Mouse (Mus musculus): ENCODE measurements around the gene Zfp36l2. TPM values are rescaled to one million over a fixed set of nuclear protein-coding genes. Genes with fewer than 3 reads are reported as not detected.

Zfp36l2 gene
- total and polyA plus RNA-seq, 3 experiments: 8.9 to 24.2 (median 9.0) TPM

DNA sequence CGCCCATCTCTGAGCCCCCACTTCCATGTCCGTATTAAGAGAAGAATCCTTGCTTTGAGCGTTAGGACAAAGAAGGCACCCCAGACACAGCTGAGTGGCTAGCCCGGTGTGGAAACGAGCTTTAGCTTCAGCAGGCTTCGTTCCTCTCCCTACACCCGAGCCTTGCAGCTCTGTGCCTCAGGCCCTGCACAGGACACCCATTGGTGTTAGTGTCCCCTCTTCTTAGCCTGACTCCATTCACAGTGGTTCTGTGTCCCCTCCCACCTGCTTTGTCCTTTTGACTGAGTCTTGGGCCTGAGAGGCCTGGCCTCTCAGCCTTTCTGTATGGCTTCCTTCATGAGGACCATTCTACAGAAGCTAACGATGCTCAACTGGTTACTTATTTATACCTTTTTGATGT lies 37.5 kb downstream of the Zfp36l2 start:
- TF ChIP-seq ETS1 (conservative IDR thresholded peaks at IDR 0.05; ENCODE audit: low read depth, low read length) (no peak), NRF1 (IDR thresholded peaks at IDR 0.05; ENCODE audit: low read depth, low read length) (no peak), RCOR1 (conservative IDR thresholded peaks at IDR 0.05; ENCODE audit: low read depth, low read length) (no peak), BHLHE40 (IDR thresholded peaks at IDR 0.05; ENCODE audit: low read depth, low read length) (no peak), EP300 (IDR thresholded peaks at IDR 0.05; ENCODE audit: low read length) (no peak), POLR2AphosphoS2 (IDR thresholded peaks at IDR 0.05; ENCODE audit: low read depth, low read length) (no peak), TBP (conservative IDR thresholded peaks at IDR 0.05; ENCODE audit: low read depth, low read length) (no peak), MAX (IDR thresholded peaks at IDR 0.05; ENCODE audit: low read length) (no peak), MXI1 (IDR thresholded peaks at IDR 0.05; ENCODE audit: low read depth, low read length) (no peak), PAX5 (IDR thresholded peaks at IDR 0.05; ENCODE audit: low read length) (no peak), IRF4 (IDR thresholded peaks at IDR 0.05; ENCODE audit: low read depth, low read length) (no peak), CHD2 (IDR thresholded peaks at IDR 0.05; ENCODE audit: low read length) (no peak), ZKSCAN1 (IDR thresholded peaks at IDR 0.05; ENCODE audit: borderline replicate concordance, low read depth, low read length) (no peak), USF1 (IDR thresholded peaks at IDR 0.05; ENCODE audit: low read depth, low read length) (no peak), CTCF (conservative IDR thresholded peaks at IDR 0.05 in 1 of 2, IDR thresholded peaks at IDR 0.05 in 1 of 2; ENCODE audit: low read depth in 2 of 2, low read length in 2 of 2) (no peak), JUN (IDR thresholded peaks at IDR 0.05; ENCODE audit: insufficient read depth, low read depth, low read length) (no peak), ZMIZ1 (IDR thresholded peaks at IDR 0.05; ENCODE audit: low read depth, low read length) (no peak), TCF12 (IDR thresholded peaks at IDR 0.05; ENCODE audit: low read depth, low read length) (no peak), KAT2A (IDR thresholded peaks at IDR 0.05; ENCODE audit: insufficient replicate concordance, low read length) (no peak), SMC3 (IDR thresholded peaks at IDR 0.05; ENCODE audit: low read depth, low read length) (no peak)
- dilution Hi-C loops (cut with MboI; ENCODE audit: extremely low pct_ligation_motif_present, extremely low pct_unique_long_range_greater_than_20kb, low sequenced_read_pairs): no loop called here
- H3K4me2 ChIP-seq (ENCODE audit: insufficient read depth, low read depth, poor library complexity, severe bottlenecking): no peak overlapping the region
- in situ Hi-C loops (cut with MboI; ENCODE audit: low pct_ligation_motif_present, low pct_unique_long_range_greater_than_20kb, low sequenced_read_pairs): no loop called here
- no peaks in the 10 kb centered on the region for H3K36me3 ChIP-seq (replicated peaks in 1 of 2; ENCODE audit: control insufficient read depth in 1 of 2, insufficient read depth in 1 of 2, low read length in 1 of 2)
- DNase-seq (ENCODE audit: extremely low read depth): no peak
- H3K4me1 ChIP-seq (ENCODE audit: control insufficient read depth in 1 of 2, insufficient read depth in 2 of 2): peaks cover 21 to 60% of the 10 kb centered on the region in 2 experiments
- no peak overlapping the region for H3K4me3 ChIP-seq (replicated peaks in 1 of 3; ENCODE audit: low read depth in 2 of 3, low read length in 2 of 3, poor library complexity in 1 of 3)
- no peaks in the 10 kb centered on the region for H3K9me3 ChIP-seq (replicated peaks; ENCODE audit: low read length)
- no peaks in the 10 kb centered on the region for H3K79me2 ChIP-seq (replicated peaks; ENCODE audit: control insufficient read depth, extremely low read depth, insufficient read depth, poor library complexity, severe bottlenecking)
- no peak overlapping the region for H3K27ac ChIP-seq (ENCODE audit: insufficient read depth, low read depth)
- H3K9ac ChIP-seq (ENCODE audit: insufficient read depth, low read depth): no peak overlapping the region
- no peaks in the 10 kb centered on the region for H3K27me3 ChIP-seq (replicated peaks)

- no peak overlapping the region for H3K27ac ChIP-seq (ENCODE audit: insufficient read depth, low read depth)
- H3K36me3 ChIP-seq (replicated peaks in 1 of 2; ENCODE audit: control insufficient read depth in 1 of 2, insufficient read depth in 1 of 2, low read length in 1 of 2): no peaks in the 10 kb centered on the region
Observed at GRCm38 (mm10) chr17:84149566-84149965, 38.2 kb downstream of the Zfp36l2 start.

More at GRCm38 (mm10) chr17:84149566-84149965, 38.2 kb downstream of the Zfp36l2 start:
- Histone ChIP-seq H3K9me3 (replicated peaks; ENCODE audit: low read length) (no peaks in the 10 kb centered on the region), H3K27me3 (replicated peaks) (no peaks in the 10 kb centered on the region), H3K4me3 (replicated peaks in 1 of 3; ENCODE audit: low read depth in 2 of 3, low read length in 2 of 3, poor library complexity in 1 of 3) (no peak overlapping the region), H3K9ac (ENCODE audit: insufficient read depth, low read depth) (no peak overlapping the region), H3K4me1 (ENCODE audit: control insufficient read depth in 1 of 2, insufficient read depth in 2 of 2) (peaks cover 25 to 66% of the 10 kb centered on the region in 2 experiments), H3K4me2 (ENCODE audit: insufficient read depth, low read depth, poor library complexity, severe bottlenecking) (no peak overlapping the region), H3K79me2 (replicated peaks; ENCODE audit: control insufficient read depth, extremely low read depth, insufficient read depth, poor library complexity, severe bottlenecking) (no peaks in the 10 kb centered on the region)
- in situ Hi-C loops (cut with MboI; ENCODE audit: low pct_ligation_motif_present, low pct_unique_long_range_greater_than_20kb, low sequenced_read_pairs): no loop called here
- DNase-seq (ENCODE audit: extremely low read depth): no peak
- TF ChIP-seq MAZ (IDR thresholded peaks at IDR 0.05; ENCODE audit: low read depth, low read length) (no peak), E2F4 (IDR thresholded peaks at IDR 0.05; ENCODE audit: insufficient replicate concordance, low read depth, low read length) (no peak), UBTF (IDR thresholded peaks at IDR 0.05; ENCODE audit: low read depth, low read length) (no peak), KAT2A (IDR thresholded peaks at IDR 0.05; ENCODE audit: insufficient replicate concordance, low read length) (no peak), TCF12 (IDR thresholded peaks at IDR 0.05; ENCODE audit: low read depth, low read length) (no peak), BHLHE40 (IDR thresholded peaks at IDR 0.05; ENCODE audit: low read depth, low read length) (no peak), TBP (conservative IDR thresholded peaks at IDR 0.05; ENCODE audit: low read depth, low read length) (no peak), IRF4 (IDR thresholded peaks at IDR 0.05; ENCODE audit: low read depth, low read length) (no peak), USF2 (conservative IDR thresholded peaks at IDR 0.05; ENCODE audit: low read depth, low read length) (no peak), NRF1 (IDR thresholded peaks at IDR 0.05; ENCODE audit: low read depth, low read length) (no peak)
- dilution Hi-C loops (cut with MboI; ENCODE audit: extremely low pct_ligation_motif_present, extremely low pct_unique_long_range_greater_than_20kb, low sequenced_read_pairs): no loop called here
